Mouse (Mus musculus): Measurements from ENCODE around the gene Dctn5.
"Not testable (repeated sequence)": the region's sequence is repeated elsewhere in the genome, so short reads cannot be mapped to it uniquely, and the experiment has no call there.

Dctn5 gene

GRCm38 (mm10) chr7:122132497-122133337, at the start of gene Dctn5, which contains the start of gene Palb2:
Gene Dctn5, plus strand, starts transcription at chr7:122133041.
Gene Palb2, minus strand, starts transcription at chr7:122132985.
- DNase-seq, result peak; percentile 97

GRCm38 (mm10) chr7:122087195-122087982, 45.5 kb upstream of the Dctn5 start:
- DNase-seq, result no peak

- DNase-seq, result no peak
Measured at GRCm38 (mm10) chr7:122094564-122095330, 38.1 kb upstream of the Dctn5 start.

- no peak for DNase-seq
Measured at GRCm38 (mm10) chr7:122098009-122098408, 34.8 kb upstream of the Dctn5 start.

GRCm38 (mm10) chr7:122099222-122099621, 33.6 kb upstream of the Dctn5 start:
- no peak for DNase-seq

GRCm38 (mm10) chr7:122101014-122101746, 31.7 kb upstream of the Dctn5 start:
- not testable (repeated sequence) for DNase-seq

GRCm38 (mm10) chr7:122101747-122102244, 31.0 kb upstream of the Dctn5 start, which contains the start of gene Ndufab1:
Gene Ndufab1, minus strand, starts transcription at chr7:122101886.
- DNase-seq, result peak; percentile 86

- no peak for DNase-seq
Measured at GRCm38 (mm10) chr7:122108206-122108605, 24.6 kb upstream of the Dctn5 start.

GRCm38 (mm10) chr7:122123518-122123917, 9.3 kb upstream of the Dctn5 start:
- DNase-seq, result no peak

GRCm38 (mm10) chr7:122125636-122126035, 7.2 kb upstream of the Dctn5 start:
- no peak for DNase-seq

GRCm38 (mm10) chr7:122126946-122127345, 5.9 kb upstream of the Dctn5 start:
- no peak for DNase-seq

- no peak for DNase-seq
Measured at GRCm38 (mm10) chr7:122131834-122132233, 1.0 kb upstream of the Dctn5 start.

GRCm38 (mm10) chr7:122133338-122133625, 441 bp downstream of the Dctn5 start:
- no peak for DNase-seq

- DNase-seq, result no peak
Measured at GRCm38 (mm10) chr7:122135070-122135469, 2.2 kb downstream of the Dctn5 start.

GRCm38 (mm10) chr7:122137071-122137470, 4.2 kb downstream of the Dctn5 start:
- DNase-seq, result no peak

GRCm38 (mm10) chr7:122138190-122138589, 5.3 kb downstream of the Dctn5 start:
- DNase-seq, result no peak

- DNase-seq, result no peak
Measured at GRCm38 (mm10) chr7:122140991-122141390, 8.2 kb downstream of the Dctn5 start.

- DNase-seq, result no peak
Measured at GRCm38 (mm10) chr7:122152473-122152872, 19.6 kb downstream of the Dctn5 start.

- no peak for DNase-seq
Measured at GRCm38 (mm10) chr7:122158488-122158887, 25.6 kb downstream of the Dctn5 start.

- peak; percentile 70 for DNase-seq
Measured at GRCm38 (mm10) chr7:122158915-122159902, 26.4 kb downstream of the Dctn5 start, which contains the start of gene Plk1. Gene Plk1, plus strand, starts transcription at chr7:122159439.

- no peak for DNase-seq
Measured at GRCm38 (mm10) chr7:122160037-122160436, 27.2 kb downstream of the Dctn5 start.

Data from layer of hippocampus, adult 9-11 months (tissue).